Mouse (Mus musculus): ENCODE results near the gene Gm42421. TPM values are rescaled to one million over a fixed set of nuclear protein-coding genes. Genes with fewer than 3 reads are reported as not detected.

The Gm42421 gene
- total RNA-seq (2021) (not detected), polyA plus RNA-seq (2012; rRNA removed) (0.18 and 0.32 TPM in 2 replicates)
- long read RNA-seq: 0 reads

- TF ChIP-seq POLR2A (IDR thresholded peaks at IDR 0.05; ENCODE audit: insufficient read depth, low read depth, low read length): no peak
- TF ChIP-seq CTCF (IDR thresholded peaks at IDR 0.05): no peak
- TF ChIP-seq EP300 (IDR thresholded peaks at IDR 0.05; ENCODE audit: insufficient read depth, low read depth, low read length): no peak
- Histone ChIP-seq H3K36me3 (ENCODE audit: control insufficient read depth, insufficient read depth, low read length) (no peaks in the 10 kb centered on the region; the same call in 1 of the 2 replicates), H3K79me2 (replicated peaks; ENCODE audit: control insufficient read depth, insufficient read depth, low read length) (no peaks in the 10 kb centered on the region), H3K27ac (no peak within 1 kb of the TSS), H3K4me3 (no peak within 1 kb of the TSS), H3K27me3 (ENCODE audit: control insufficient read depth, insufficient read depth, low read length) (no peaks in the 10 kb centered on the region), H3K4me1 (ENCODE audit: control insufficient read depth, insufficient read depth, low read length) (no peaks in the 10 kb centered on the region), H3K9ac (ENCODE audit: low read depth, low read length) (no peak within 1 kb of the TSS)
- no peak for DNase-seq
- 95% methylated on average over 8 of the region's 8 CpGs for WGBS
- intact Hi-C loops (cut with DNase I): no loop called here
These were observed at the start of gene Gm42421 for GRCm38 (mm10) chr5:143927875-143928274. Gene Gm42421 (plus strand): TSS chr5:143928175.

- Histone ChIP-seq H3K4me3 (no peak overlapping the region), H3K9ac (ENCODE audit: low read depth, low read length) (no peak overlapping the region), H3K27ac (no peak overlapping the region), H3K27me3 (ENCODE audit: control insufficient read depth, insufficient read depth, low read length) (no peaks in the 10 kb centered on the region), H3K36me3 (ENCODE audit: control insufficient read depth, insufficient read depth, low read length) (peaks cover 3% of the 10 kb centered on the region; the same call in 1 of the 2 replicates), H3K79me2 (replicated peaks; ENCODE audit: control insufficient read depth, insufficient read depth, low read length) (no peaks in the 10 kb centered on the region), H3K4me1 (ENCODE audit: control insufficient read depth, insufficient read depth, low read length) (no peaks in the 10 kb centered on the region)
- 66% methylated on average over 3 of the region's 3 CpGs for WGBS
- DNase-seq: no peak
- intact Hi-C loops (cut with DNase I): no loop called here
- TF ChIP-seq EP300 (IDR thresholded peaks at IDR 0.05; ENCODE audit: insufficient read depth, low read depth, low read length) (no peak), CTCF (IDR thresholded peaks at IDR 0.05) (no peak), POLR2A (IDR thresholded peaks at IDR 0.05; ENCODE audit: insufficient read depth, low read depth, low read length) (no peak)
These were observed 42.7 kb upstream of the Gm42421 start for GRCm38 (mm10) chr5:143885274-143885673.

GRCm38 (mm10) chr5:143890741-143891140, 37.2 kb upstream of the Gm42421 start:
- no peak for DNase-seq
- Histone ChIP-seq H3K79me2 (replicated peaks; ENCODE audit: control insufficient read depth, insufficient read depth, low read length) (no peaks in the 10 kb centered on the region), H3K4me1 (ENCODE audit: control insufficient read depth, insufficient read depth, low read length) (no peaks in the 10 kb centered on the region), H3K36me3 (ENCODE audit: control insufficient read depth, insufficient read depth, low read length) (peaks cover under 1% of the 10 kb centered on the region; the same call in 1 of the 2 replicates), H3K27me3 (ENCODE audit: control insufficient read depth, insufficient read depth, low read length) (no peaks in the 10 kb centered on the region), H3K4me3 (no peak overlapping the region), H3K27ac (no peak overlapping the region), H3K9ac (ENCODE audit: low read depth, low read length) (no peak overlapping the region)
- TF ChIP-seq POLR2A (IDR thresholded peaks at IDR 0.05; ENCODE audit: insufficient read depth, low read depth, low read length) (no peak), CTCF (IDR thresholded peaks at IDR 0.05) (no peak), EP300 (IDR thresholded peaks at IDR 0.05; ENCODE audit: insufficient read depth, low read depth, low read length) (no peak)
- intact Hi-C loops (cut with DNase I): no loop called here
- WGBS: 72% methylated on average over 6 of the region's 6 CpGs

GRCm38 (mm10) chr5:143892255-143892886, 35.6 kb upstream of the Gm42421 start:
- intact Hi-C loops (cut with DNase I): no loop called here

GRCm38 (mm10) chr5:143893396-143893795, 34.6 kb upstream of the Gm42421 start:
- TF ChIP-seq EP300 (IDR thresholded peaks at IDR 0.05; ENCODE audit: insufficient read depth, low read depth, low read length): no peak
- TF ChIP-seq CTCF (IDR thresholded peaks at IDR 0.05): no peak
- no peak for TF ChIP-seq POLR2A (IDR thresholded peaks at IDR 0.05; ENCODE audit: insufficient read depth, low read depth, low read length)
- Histone ChIP-seq H3K4me3 (no peak overlapping the region), H3K9ac (ENCODE audit: low read depth, low read length) (no peak overlapping the region), H3K79me2 (replicated peaks; ENCODE audit: control insufficient read depth, insufficient read depth, low read length) (no peaks in the 10 kb centered on the region), H3K27ac (no peak overlapping the region), H3K4me1 (ENCODE audit: control insufficient read depth, insufficient read depth, low read length) (no peaks in the 10 kb centered on the region), H3K36me3 (ENCODE audit: control insufficient read depth, insufficient read depth, low read length) (no peaks in the 10 kb centered on the region), H3K27me3 (ENCODE audit: control insufficient read depth, insufficient read depth, low read length) (no peaks in the 10 kb centered on the region)
- WGBS: 71% methylated on average over 5 of the region's 5 CpGs
- intact Hi-C loops (cut with DNase I): no loop called here
- DNase-seq: no peak

More at GRCm38 (mm10) chr5:143892255-143892886, 35.6 kb upstream of the Gm42421 start:
- Histone ChIP-seq H3K36me3 (ENCODE audit: control insufficient read depth, insufficient read depth, low read length) (no peaks in the 10 kb centered on the region), H3K27ac (no peak overlapping the region), H3K4me3 (no peak overlapping the region), H3K27me3 (ENCODE audit: control insufficient read depth, insufficient read depth, low read length) (no peaks in the 10 kb centered on the region), H3K4me1 (ENCODE audit: control insufficient read depth, insufficient read depth, low read length) (no peaks in the 10 kb centered on the region), H3K9ac (ENCODE audit: low read depth, low read length) (no peak overlapping the region), H3K79me2 (replicated peaks; ENCODE audit: control insufficient read depth, insufficient read depth, low read length) (no peaks in the 10 kb centered on the region)
- peak; percentile 40 for TF ChIP-seq CTCF (IDR thresholded peaks at IDR 0.05)
- TF ChIP-seq POLR2A (IDR thresholded peaks at IDR 0.05; ENCODE audit: insufficient read depth, low read depth, low read length): no peak
- no peak for TF ChIP-seq EP300 (IDR thresholded peaks at IDR 0.05; ENCODE audit: insufficient read depth, low read depth, low read length)
- WGBS: 62% methylated on average over 9 of the region's 9 CpGs
- no peak for DNase-seq

- Histone ChIP-seq H3K36me3 (ENCODE audit: control insufficient read depth, insufficient read depth, low read length) (peaks cover 6% of the 10 kb centered on the region; the same call in 1 of the 2 replicates), H3K4me1 (ENCODE audit: control insufficient read depth, insufficient read depth, low read length) (peaks cover 1% of the 10 kb centered on the region), H3K27ac (no peak within 1 kb of the TSS), H3K4me3 (no peak within 1 kb of the TSS), H3K27me3 (ENCODE audit: control insufficient read depth, insufficient read depth, low read length) (no peaks in the 10 kb centered on the region), H3K9ac (ENCODE audit: low read depth, low read length) (no peak within 1 kb of the TSS), H3K79me2 (replicated peaks; ENCODE audit: control insufficient read depth, insufficient read depth, low read length) (no peaks in the 10 kb centered on the region)
- 0 out of 2 replicates have a peak, but pooled peaks have one; percentile 1 for TF ChIP-seq CTCF (IDR thresholded peaks at IDR 0.05)
- no peak for TF ChIP-seq EP300 (IDR thresholded peaks at IDR 0.05; ENCODE audit: insufficient read depth, low read depth, low read length)
- no peak for DNase-seq
- 89% methylated on average over 14 of the region's 14 CpGs for WGBS
- intact Hi-C loops (cut with DNase I): no loop called here
These were observed 30.2 kb upstream of the Gm42421 start, which contains the start of gene Ankrd61 for GRCm38 (mm10) chr5:143897635-143898330. Gene Ankrd61 (minus strand): TSS chr5:143897685.

All from heart, adult 2 months (tissue).